Mouse (Mus musculus) embryonic facial prominence, embryonic 11.5 days (tissue): ENCODE data around the gene Usp1. TPM values are rescaled to one million over a fixed set of nuclear protein-coding genes. Genes with fewer than 3 reads are reported as not detected.
"Not testable (repeated sequence)": the region's sequence is repeated elsewhere in the genome, so short reads cannot be mapped to it uniquely, and the experiment has no call there.

Experiments
- ATAC-seq: fragments of 200-750 bp; cut with Nextera tagmentation; replicated peaks from 2 replicates; pipeline ENCODE4 v1.8.0; 2017; ENCODE audit warnings: low read depth; ENCODE audit not compliant: insufficient number of reproducible peaks, low FRiP score, low TSS enrichment
- DNase-seq: peaks from one replicate; pipeline ENCODE4 v3.0.0-alpha.2; 2015; ENCODE audit warnings: low spot score
- H3K27ac ChIP-seq: fragments of 300-500 bp; sonication (generic); replicated peaks from 2 replicates; pipeline ENCODE4 v1.5.1; 2014; ENCODE audit warnings: mild to moderate bottlenecking, low read depth, low read length, control low read depth
- H3K27me3 ChIP-seq: fragments of 300-500 bp; sonication (generic); 2 replicates; pipeline ENCODE4 v1.6.1; 2014; ENCODE audit warnings: mild to moderate bottlenecking, low read length, moderate library complexity, mixed read lengths; ENCODE audit not compliant: control insufficient read depth, insufficient read depth
- H3K36me3 ChIP-seq: fragments of 300-500 bp; sonication (generic); replicated peaks from 2 replicates; pipeline ENCODE4 v1.6.1; 2014; ENCODE audit warnings: low read depth, mild to moderate bottlenecking, low read length, moderate library complexity, mixed read lengths; ENCODE audit not compliant: control insufficient read depth, insufficient read depth
- H3K4me1 ChIP-seq: fragments of 300-500 bp; sonication (generic); 2 replicates; pipeline ENCODE4 v1.6.1; 2014; ENCODE audit warnings: low read length, mixed read lengths; ENCODE audit not compliant: control insufficient read depth, insufficient read depth
- H3K4me2 ChIP-seq: fragments of 300-500 bp; sonication (generic); 2 replicates; pipeline ENCODE4 v1.6.1; 2014; ENCODE audit warnings: low read depth, mild to moderate bottlenecking, control low read depth, low read length, moderate library complexity
- H3K4me3 ChIP-seq: fragments of 300-500 bp; sonication (generic); 2 replicates; pipeline ENCODE4 v1.5.1; 2014; ENCODE audit warnings: low read depth, low read length, control low read depth
- H3K9ac ChIP-seq: fragments of 300-500 bp; sonication (generic); replicated peaks from 2 replicates; pipeline ENCODE4 v1.6.1; 2014; ENCODE audit warnings: mild to moderate bottlenecking, control low read depth, low read length
- H3K9me3 ChIP-seq: fragments of 300-500 bp; sonication (generic); replicated peaks from 2 replicates; pipeline ENCODE4 v1.6.1; 2016; ENCODE audit warnings: mild to moderate bottlenecking, low read length, inconsistent platforms, mixed read lengths; ENCODE audit not compliant: control insufficient read depth
- WGBS: fragments of 180-500 bp; shearing (Covaris S2); extraction: QIAGEN DNeasy Blood & Tissue Kit; methylation state at CpG from one replicate; pipeline ENCODE4 v1.1.7; 2014; 5-methylcytosine and 5-hydroxymethylcytosine counted together
- polyA plus RNA-seq: library from polyadenylated mRNA; unstranded; fragments of >200 nt; fragmentation: Nextera tagmentation; extraction: Ambion mirVana; gene quantifications from 2 replicates; pipeline ENCODE4 v1.2.1, GENCODE M21; 2014

The Usp1 gene
- polyA plus RNA-seq, 1 experiment from 2014 or later, result 138 TPM

GRCm38 (mm10) chr4:98950563-98950962 is 27.0 kb downstream of the Usp1 start:
- Histone ChIP-seq H3K27ac (no peak overlapping the region), H3K9ac (no peak overlapping the region), H3K27me3 (no peaks in the 10 kb centered on the region), H3K4me2 (no peak overlapping the region), H3K4me3 (no peak overlapping the region), H3K4me1 (no peaks in the 10 kb centered on the region), H3K9me3 (no peaks in the 10 kb centered on the region), H3K36me3 (0 out of 2 replicates have a peak, but pooled peaks cover 2% of the 10 kb centered on the region)
- DNase-seq (no peak), ATAC-seq (no peak)

GRCm38 (mm10) chr4:98955986-98956385 is 32.4 kb downstream of the Usp1 start:
- H3K4me2 ChIP-seq, result no peak overlapping the region
- H3K27ac ChIP-seq, result no peak overlapping the region
- H3K9ac ChIP-seq, result no peak overlapping the region
- 95% methylated on average over 8 of the region's 8 CpGs for WGBS
- ATAC-seq, result no peak
- H3K36me3 ChIP-seq, result peaks cover 7% of the 10 kb centered on the region
- no peak overlapping the region for H3K4me3 ChIP-seq
- H3K27me3 ChIP-seq, result no peaks in the 10 kb centered on the region
- H3K9me3 ChIP-seq, result no peaks in the 10 kb centered on the region
- no peak for DNase-seq
- H3K4me1 ChIP-seq, result no peaks in the 10 kb centered on the region

- DNase-seq, result no peak
- Histone ChIP-seq H3K4me3 (no peak overlapping the region), H3K4me1 (no peaks in the 10 kb centered on the region), H3K27me3 (no peaks in the 10 kb centered on the region), H3K36me3 (peaks cover 5% of the 10 kb centered on the region), H3K27ac (no peak overlapping the region), H3K9ac (no peak overlapping the region), H3K4me2 (no peak overlapping the region), H3K9me3 (no peaks in the 10 kb centered on the region)
- WGBS, result 83% methylated on average over 3 of the region's 3 CpGs
- no peak for ATAC-seq
Observed at GRCm38 (mm10) chr4:98960243-98960642, 36.6 kb downstream of the Usp1 start.

GRCm38 (mm10) chr4:98969946-98970345 is 46.3 kb downstream of the Usp1 start:
- H3K4me2 ChIP-seq, result no peak overlapping the region
- no peak overlapping the region for H3K4me3 ChIP-seq
- DNase-seq (no peak), ATAC-seq (no peak)
- H3K36me3 ChIP-seq, result peaks cover 9% of the 10 kb centered on the region
- no peak overlapping the region for H3K9ac ChIP-seq
- 90% methylated on average over 3 of the region's 3 CpGs for WGBS
- H3K27me3 ChIP-seq, result no peaks in the 10 kb centered on the region
- no peaks in the 10 kb centered on the region for H3K4me1 ChIP-seq
- no peak overlapping the region for H3K27ac ChIP-seq
- no peaks in the 10 kb centered on the region for H3K9me3 ChIP-seq

- WGBS, result 67% methylated on average over 8 of the region's 8 CpGs
- no peaks in the 10 kb centered on the region for H3K27me3 ChIP-seq
- DNase-seq, result no peak
- peaks cover 3% of the 10 kb centered on the region; the same call in 1 of the 2 replicates for H3K36me3 ChIP-seq
- ATAC-seq, result no peak
- no peak overlapping the region for H3K27ac ChIP-seq
- no peak overlapping the region for H3K4me3 ChIP-seq
- H3K4me1 ChIP-seq, result no peaks in the 10 kb centered on the region
- H3K9me3 ChIP-seq, result no peaks in the 10 kb centered on the region
- H3K9ac ChIP-seq, result no peak overlapping the region
- no peak overlapping the region for H3K4me2 ChIP-seq
Observed at GRCm38 (mm10) chr4:98975741-98976140, 52.1 kb downstream of the Usp1 start.

- WGBS, result 95% methylated on average over 2 of the region's 2 CpGs
- DNase-seq, H3K27me3 ChIP-seq, H3K4me1 ChIP-seq, ATAC-seq, H3K9me3 ChIP-seq, H3K36me3 ChIP-seq, H3K4me3 ChIP-seq, H3K4me2 ChIP-seq, H3K9ac ChIP-seq, H3K27ac ChIP-seq: not testable (repeated sequence)
Observed at GRCm38 (mm10) chr4:98978288-98978687, 54.7 kb downstream of the Usp1 start.

- DNase-seq, result no peak
- no peak overlapping the region for H3K27ac ChIP-seq
- no peaks in the 10 kb centered on the region for H3K9me3 ChIP-seq
- no peaks in the 10 kb centered on the region for H3K4me1 ChIP-seq
- ATAC-seq, result no peak
- no peak overlapping the region for H3K9ac ChIP-seq
- H3K4me3 ChIP-seq, result no peak overlapping the region
- H3K27me3 ChIP-seq, result no peaks in the 10 kb centered on the region
- WGBS, result 71% methylated on average over 2 of the region's 2 CpGs
- H3K36me3 ChIP-seq, result no peaks in the 10 kb centered on the region; the same call in 1 of the 2 replicates
- H3K4me2 ChIP-seq, result no peak overlapping the region
Observed at GRCm38 (mm10) chr4:98978693-98979092, 55.1 kb downstream of the Usp1 start.

- not testable (repeated sequence) for H3K27ac ChIP-seq, H3K9ac ChIP-seq, H3K4me3 ChIP-seq, H3K9me3 ChIP-seq, H3K36me3 ChIP-seq, H3K27me3 ChIP-seq, ATAC-seq, DNase-seq, H3K4me2 ChIP-seq, H3K4me1 ChIP-seq
- 73% methylated on average over 3 of the region's 3 CpGs for WGBS
Observed at GRCm38 (mm10) chr4:98979976-98980375, 56.4 kb downstream of the Usp1 start.
